Mouse (Mus musculus) inflammation-experienced regulatory T-cells, adult 16 weeks (primary cell): ENCODE results near the gene Ap5z1. TPM values are rescaled to one million over a fixed set of nuclear protein-coding genes. Genes with fewer than 3 reads are reported as not detected.

ENCODE experiments used
- polyA plus RNA-seq: library from polyadenylated mRNA; unstranded; fragments of 100-300 nt; shearing (Covaris generic); gene quantifications from one replicate; pipeline ENCODE4 v1.2.1, GENCODE M21; 2017

The Ap5z1 gene
- 47.4 TPM for polyA plus RNA-seq

DNA sequence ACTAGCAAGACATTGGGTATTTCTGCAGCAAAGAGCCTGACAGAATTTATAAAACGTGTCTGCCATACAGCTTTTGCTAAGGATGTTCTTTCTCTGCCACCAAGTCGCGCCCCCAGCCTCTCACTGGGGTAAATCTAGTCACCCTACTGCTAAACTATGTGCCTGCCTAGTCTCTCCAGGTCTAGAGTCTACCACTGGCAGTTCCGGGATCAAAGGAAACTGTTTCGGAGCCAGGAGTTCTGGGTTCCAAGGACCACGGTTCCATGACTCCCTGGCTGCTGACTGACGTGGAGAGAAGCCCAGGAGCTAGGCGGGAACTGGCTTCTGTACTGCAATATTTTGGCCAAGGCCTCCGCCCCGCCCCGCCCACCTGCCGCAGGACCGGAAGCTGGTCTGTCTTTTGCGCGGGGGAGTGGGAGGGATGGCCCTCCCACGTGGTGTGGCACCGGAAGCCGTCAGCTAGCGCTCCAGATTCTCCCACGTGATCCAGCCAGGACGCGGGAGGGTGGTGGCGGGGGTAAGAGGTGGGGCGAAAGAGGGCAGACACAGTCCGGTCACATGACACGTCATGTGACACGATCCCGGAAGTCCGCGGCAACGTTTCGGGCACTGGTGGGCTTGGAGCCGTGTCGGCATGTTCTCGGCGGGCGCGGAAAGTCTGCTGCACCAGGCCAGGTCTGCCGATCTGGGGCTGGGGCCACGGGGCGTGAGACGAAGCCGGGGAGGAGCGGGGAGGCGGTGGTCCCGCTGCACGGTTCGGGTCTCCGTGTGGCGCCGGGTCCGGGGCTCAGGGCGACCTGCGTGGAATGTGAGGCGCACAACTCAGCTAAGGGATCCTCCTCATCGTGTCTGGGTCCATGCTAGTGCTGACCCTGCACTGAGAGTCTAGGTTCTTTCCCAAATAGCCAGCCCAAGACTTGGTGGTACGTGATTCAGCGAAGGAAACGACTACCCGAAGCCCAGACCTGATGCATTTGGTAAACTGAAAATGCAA lies at the start of gene Ap5z1:
Ap5z1 (plus strand) TSS at position 484 of the 994 bp plus-strand sequence.

Other genes with a start within 250 kb of the Ap5z1 start
- gene Foxk1, start 62.4 kb upstream of the Ap5z1 start, polyA plus RNA-seq: 1.7 TPM
- gene Papolb, start 66.1 kb downstream of the Ap5z1 start, polyA plus RNA-seq: not detected
- not detected for gene Radil, start 87.2 kb downstream of the Ap5z1 start, polyA plus RNA-seq
- gene Mmd2, start 144.9 kb downstream of the Ap5z1 start, polyA plus RNA-seq: not detected
- 17.8 TPM for gene Wipi2, start 163.8 kb downstream of the Ap5z1 start, polyA plus RNA-seq
- gene Slc29a4, start 228.6 kb downstream of the Ap5z1 start, polyA plus RNA-seq: 1.2 TPM